Mouse (Mus musculus): ENCODE measurements at regions not wholly inside any gene's neighbourhood (a gene's known extent, or its start where the extent isn't known, plus 50 kb on each side); places are given as distances from the start of the nearest gene placed in this dataset.

DNA sequence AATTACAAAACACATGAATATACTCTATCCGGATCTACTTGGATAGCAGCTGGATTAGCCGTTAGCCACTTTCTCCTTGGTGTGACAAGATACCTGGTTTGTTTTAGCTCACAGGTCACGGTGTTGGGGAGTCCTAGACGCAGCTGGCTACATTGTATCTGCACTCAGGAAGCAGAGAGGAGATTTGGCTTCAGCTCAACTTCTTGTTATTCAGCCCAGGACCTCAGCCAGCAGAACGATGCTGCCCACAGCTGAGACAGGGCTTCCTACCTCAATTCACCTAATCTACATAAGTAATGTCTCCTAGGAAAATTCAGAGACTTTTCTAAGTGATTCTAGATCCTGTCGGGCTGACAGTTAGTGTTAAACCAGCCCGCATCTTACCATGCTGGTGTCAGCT lies 289.4 kb downstream of the 3100002H09Rik start:
- no peak for DNase-seq

DNA sequence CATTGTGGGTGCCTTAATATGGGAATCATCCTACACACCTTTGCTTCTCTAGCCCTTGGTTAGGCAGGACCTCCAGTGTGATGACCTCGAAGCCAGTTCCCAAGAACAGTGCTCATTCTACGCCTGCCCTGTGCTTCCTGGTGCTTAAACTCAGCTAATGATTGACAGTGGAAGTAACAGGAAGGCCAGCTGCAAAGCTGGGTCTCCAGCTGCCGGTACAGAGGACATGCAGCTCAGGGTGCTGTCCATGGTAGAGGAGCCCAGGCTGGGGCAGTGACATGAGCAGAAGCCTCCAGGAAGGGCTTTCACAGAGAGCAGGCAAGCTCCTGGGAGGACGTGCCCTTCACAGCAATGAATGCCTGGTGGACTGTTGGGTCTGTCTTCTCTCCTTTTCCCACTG lies 293.6 kb downstream of the 3100002H09Rik start:
- DNase-seq = no peak

DNA sequence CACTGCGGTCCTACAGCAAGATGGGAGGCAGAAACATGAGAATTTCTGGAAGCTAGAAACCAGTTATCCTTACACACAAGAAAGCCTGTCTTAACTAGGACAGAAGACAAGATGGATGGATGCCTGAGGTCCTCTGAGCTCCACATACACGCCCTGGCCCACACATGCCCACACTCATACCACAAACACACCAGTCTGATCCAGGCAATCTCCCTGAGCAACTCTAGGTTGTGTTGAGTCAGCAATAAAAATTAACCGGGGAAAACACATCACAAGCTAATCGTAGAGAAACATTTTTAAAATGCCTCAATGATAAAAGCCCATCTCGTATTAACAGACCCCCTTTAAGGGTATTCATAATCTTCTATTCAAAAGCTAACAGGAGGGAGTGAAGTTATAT lies 298.9 kb downstream of the 3100002H09Rik start:
- no peak for DNase-seq

DNA sequence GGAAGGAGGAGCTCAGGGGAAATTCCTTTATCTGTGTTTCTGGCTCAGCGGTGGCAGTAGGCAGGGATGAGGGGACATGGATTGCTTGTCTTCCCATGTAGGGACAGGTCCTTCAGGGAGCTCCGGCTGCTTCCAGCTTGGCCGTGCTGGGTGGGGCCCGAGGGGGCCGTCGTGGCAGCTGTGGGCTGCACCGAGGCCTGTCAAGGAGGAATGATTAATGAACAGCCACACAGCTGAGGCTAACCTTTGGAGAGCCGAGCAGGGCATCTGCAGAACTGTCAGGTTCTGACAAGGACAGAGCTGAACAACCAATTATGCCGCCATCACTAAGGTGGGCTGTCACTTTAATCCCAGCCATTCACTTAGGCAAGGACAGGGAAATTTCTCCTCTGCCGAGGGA lies 300.0 kb downstream of the 3100002H09Rik start:
- no peak for DNase-seq

DNA sequence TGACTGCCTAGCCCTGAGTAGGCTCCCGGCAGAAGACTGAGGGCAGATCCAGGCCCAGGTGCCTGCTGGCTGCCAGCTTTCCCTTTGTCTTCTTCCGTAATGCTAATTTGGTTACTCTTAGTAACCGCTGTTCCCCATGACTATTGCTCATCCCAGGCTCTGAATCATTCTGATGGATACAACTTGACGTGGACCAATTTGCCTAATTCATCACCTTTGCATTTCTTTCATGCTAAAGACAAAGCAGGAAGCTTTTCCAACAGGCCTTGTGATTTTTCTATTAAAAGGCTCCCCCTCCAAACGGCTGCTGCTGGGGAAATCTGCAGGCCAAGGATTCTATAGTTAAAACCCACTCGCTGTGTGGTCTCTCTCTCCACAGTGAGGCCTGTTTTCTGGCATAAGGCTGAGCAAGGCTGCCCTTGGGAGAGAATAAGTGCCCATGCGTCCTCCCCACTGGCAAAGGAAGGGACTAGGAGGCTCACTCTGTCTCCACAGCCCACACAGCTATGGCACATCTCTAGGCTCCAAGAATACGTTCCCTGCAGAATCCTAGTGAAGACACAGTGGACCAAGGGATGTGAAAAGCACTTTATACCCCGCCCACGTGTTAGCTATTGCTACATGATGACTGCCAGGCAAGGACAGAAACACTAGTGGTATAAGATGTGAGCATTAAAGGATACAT lies 304.6 kb downstream of the 3100002H09Rik start:
- no peak for DNase-seq

DNA sequence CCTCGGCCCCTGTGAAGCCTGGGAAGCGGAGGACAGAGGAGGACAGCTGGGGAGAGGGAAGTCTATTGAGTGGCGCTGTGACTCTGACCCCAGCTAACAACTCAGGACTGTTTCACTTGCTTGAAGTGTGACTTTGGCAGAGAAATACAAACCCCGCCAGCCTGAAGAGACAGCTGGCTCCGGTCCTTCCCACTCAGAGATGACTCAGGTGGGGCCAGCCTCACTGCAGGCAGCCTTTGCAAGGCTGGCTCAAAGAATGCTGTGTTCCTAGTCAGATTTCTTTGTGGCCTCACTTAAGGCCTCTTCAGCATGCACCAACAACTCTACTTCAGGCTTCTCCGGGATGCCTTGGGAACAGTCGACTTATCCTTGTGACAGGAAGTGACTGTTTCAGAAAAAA lies 307.7 kb downstream of the 3100002H09Rik start:
- DNase-seq = no peak

DNA sequence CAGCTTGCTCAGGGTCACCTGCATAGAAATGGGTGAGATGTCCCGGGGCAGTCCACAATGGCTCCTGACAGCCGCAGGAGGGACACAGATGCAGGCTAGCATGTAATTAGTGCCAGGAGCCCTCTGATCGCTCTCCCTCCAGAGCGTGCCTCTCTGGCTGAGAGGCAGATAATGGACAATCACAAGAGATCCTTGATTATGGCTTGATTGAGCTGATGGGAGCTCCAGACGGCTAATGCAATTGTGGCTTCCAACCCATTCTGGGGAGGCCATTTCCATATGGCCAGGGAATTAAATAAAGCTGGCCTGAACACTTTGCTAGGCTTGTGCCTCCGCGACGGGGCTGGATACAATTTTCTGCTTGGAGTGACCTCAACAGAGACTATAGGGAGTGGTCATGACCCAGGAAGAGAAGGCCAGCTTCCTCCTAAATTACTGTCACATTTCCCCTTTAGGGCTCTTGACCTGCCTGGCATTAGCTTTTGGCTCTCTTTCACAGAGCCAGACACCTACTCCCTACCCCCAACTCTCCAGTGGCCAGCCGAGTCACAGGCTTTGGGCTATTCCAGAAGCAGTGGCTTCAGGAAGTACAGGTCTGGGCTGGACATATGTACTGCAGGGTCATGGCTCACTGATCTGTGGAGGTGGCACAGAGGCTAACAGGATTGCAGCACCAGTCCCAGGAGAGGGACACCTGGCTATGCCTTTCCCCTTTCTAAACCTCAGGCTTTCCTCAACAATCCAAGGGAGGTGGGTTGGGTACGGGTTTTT lies 311.8 kb downstream of the 3100002H09Rik start:
- no peak for DNase-seq

DNA sequence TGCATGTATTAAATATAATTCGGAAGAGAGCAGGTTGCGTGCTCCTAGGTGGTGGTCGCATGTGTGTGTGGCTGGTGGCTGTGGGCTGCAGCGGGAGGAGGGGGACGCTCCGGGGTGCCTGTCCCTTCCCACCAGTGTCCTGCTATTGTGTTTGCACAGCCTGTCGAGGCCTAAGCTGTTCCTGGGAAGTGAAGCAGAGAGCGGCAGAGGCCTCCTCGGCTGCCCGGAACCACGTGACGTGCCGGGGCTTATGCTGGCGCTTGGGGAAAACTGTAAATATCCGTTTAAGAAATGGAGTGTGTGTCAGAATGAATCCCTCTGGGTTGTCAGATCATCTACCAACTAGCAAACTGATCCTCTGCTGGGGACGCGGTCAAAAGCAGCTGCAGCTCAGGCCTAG lies 318.3 kb downstream of the 3100002H09Rik start:
- no peak for DNase-seq

DNA sequence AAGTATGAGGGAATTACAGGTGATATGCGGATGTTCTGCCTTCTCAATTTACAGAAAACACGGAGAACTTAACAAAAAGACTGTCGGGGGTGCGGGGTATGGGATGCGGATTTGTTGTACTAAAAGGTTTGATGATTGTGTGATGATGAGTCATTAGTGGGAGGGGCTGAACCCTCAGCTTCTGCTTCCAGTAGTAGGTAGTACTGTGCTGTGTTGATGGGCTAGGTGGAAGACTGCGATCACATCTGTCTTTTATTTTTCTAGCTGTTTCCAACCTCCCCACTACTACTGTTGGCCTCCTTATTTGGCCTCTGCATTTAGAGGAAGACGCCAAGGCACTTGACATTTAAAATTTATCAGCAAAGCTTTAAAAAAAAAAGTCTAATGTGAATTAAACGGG lies 318.8 kb downstream of the 3100002H09Rik start:
- DNase-seq = no peak

DNA sequence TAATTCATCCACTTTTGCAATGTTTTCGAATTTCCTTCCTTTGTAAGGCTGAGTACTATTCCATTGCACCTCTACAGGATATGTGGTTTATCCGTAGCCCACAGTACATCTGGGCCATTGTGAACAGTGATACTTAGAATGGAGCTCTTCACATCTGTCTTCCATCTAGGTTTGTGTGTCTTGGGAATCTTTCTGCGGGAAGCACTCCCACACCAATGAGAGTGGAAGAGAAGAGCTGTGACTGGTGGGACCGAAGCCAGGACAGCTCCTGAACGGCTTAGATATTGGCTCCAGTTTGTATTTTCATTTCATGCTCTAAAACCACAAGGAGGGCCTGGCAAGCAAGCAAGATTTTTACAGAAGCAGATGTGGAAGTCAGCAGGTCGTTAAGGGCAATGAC lies 323.1 kb downstream of the 3100002H09Rik start:
- DNase-seq = no peak

DNA sequence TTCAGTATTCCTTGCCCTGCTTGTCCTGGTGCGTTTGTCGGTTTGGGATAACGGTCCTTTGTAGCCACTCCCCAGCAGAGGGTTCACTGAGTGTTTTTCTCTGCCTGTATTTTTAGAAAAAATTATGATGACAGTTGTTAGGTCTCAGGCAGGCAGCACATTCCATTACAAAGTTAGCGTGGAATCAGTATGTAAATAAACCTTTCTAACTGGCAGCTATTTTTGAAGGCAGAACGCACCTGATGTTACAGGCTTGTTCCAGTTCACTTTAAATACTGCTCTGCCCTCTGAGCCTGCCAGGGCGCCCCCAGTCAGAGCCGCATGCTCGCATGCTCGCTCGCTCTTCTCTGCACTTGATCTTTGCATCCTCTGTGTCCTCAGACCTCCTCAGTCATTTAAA lies 331.9 kb downstream of the 3100002H09Rik start:
- DNase-seq = no peak

DNA sequence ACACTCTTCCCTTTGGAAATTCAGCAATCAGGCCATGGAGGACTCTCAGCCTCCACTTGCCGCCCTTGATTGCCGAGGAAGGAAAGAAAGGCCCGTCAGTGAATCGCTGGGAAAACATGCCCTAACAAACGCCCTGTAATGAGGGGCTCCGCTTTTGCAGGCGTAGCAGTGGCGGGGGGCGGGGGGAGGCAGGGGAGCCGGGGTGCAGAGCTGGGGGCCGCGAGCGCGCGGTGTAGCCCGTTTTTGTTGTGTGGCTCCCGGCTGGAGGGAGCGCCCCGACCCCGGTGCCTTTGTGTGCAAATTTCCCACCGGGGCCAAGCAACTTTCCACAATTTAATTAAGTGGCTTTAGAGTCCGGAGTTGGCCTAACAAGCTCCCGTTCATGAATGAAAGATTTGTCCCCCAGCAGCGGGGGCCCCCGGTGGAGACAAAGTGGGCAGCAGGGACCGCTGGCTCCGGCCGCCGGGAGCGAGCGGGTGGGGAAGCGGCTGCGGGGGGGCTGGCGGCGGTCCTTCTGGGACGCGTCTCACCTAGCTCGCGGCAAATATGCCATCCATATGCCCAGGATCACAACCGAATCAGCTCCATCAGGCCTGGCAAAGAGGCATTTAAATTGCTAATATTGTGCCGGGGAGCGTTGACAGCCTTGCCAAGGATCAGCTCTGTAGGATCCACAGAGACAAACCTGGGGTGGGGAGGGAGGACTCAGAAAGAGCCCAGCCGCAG lies 333.0 kb downstream of the 3100002H09Rik start:
- no peak for DNase-seq

DNA sequence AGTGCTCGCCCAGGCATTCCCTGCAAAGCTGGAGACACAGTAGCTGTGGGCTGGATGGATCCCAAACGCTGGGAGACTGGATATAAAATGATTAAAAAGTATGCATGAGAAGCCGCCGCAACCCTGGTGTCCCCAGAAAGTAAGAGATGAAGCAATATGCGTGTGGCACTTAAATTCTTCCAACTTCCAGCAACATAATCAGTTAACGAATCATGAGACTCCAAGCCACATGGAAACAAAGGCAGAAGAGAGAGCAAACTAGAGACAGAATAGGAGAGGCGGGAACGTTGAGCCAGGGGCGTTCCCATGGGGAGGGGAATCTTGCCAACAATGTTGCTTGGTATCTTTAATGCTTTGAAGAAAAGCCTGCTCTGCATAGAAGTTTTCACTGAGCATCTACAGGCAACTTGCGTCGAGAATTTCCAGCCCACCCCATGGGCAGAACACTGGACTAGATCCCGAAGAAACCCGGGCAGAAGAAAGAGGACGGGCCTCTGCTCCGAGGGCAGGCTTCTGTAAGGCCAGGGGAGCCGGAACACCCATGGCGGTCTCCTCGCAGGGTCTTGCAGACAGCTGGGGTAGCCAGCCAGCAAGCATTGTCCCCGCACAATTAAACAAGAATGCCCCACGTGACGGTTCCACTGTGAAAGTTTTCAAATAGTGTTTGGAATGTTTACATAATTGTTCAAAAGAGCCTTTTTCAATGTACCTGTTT lies 333.7 kb downstream of the 3100002H09Rik start:
- DNase-seq = no peak

DNA sequence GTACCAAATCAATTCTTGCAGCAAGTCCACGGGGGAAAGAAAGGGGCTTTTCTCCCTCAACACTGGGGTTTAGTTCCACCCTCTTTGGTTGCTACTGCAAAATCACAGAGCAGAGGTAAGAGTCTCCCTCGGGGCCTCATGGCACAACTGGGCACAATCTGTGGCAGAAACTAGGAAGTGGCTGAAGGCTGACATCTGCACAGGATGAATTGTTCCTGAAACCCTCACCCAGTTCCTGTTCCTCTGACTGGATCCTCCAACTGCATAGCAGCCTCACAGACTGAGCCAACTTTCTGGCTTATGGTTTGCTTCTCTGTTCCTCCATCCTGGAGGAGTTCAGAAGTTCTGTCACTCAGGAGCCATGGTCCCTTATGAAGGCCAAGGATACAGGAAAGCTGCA lies 338.6 kb downstream of the 3100002H09Rik start:
- DNase-seq = no peak

DNA sequence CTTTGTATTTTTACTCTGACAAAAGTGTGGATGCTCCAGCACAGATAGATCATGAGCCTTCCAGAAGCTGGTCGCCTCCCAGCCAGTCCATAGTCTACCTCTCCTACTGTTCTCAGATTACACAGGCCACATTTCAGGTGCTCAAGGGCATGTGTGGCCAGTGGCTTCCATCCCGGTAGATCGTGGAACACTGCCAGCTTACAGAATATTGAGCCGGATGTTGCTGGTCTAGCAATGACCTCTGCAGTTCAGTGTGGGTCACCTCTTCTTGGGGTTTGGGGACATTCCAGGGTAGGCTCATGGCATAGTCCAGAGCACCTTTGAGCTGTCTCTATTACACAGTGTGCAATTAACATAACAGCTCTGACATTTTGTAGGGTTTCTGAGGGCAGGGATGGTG lies 342.2 kb downstream of the 3100002H09Rik start:
- DNase-seq = no peak

DNA sequence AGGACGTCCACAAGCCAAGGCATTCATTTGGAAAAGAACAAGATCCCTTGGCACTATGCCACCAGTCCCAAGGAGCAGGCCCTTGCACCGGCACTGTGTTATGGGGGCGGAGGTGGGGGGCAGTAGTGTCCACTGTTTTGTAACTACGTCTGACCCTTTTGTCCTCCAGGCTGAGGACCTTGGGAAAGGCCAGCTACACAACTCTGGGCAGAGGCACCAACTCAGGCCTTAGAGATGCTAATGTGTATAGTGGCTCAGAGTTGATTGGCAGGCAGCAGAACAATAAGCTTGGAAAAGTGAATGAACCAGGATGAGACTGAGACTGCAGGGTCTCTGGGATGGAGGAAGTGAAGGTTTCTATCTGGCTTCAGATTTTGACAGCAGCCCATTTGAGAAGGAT lies 344.0 kb downstream of the 3100002H09Rik start:
- no peak for DNase-seq

DNA sequence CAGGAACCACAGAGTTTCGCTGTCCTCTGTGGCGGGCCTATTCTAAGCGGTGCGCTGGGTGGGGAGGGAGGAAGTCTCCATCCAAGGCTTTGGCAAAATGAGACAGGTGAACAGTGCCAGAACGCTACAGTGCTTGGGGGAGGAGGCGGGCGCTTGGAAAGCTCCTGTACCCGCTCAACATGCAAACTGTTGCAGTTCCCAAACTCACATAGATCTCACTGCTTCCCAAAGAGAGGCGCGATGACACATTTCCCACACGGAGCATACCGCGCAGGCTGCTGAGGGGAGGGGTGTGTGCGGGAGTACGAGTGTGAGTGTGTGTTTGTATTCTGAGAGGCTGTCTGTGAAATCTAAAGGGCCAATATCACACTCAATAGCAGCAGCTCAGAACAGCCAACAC lies 345.1 kb downstream of the 3100002H09Rik start:
- DNase-seq = no peak

DNA sequence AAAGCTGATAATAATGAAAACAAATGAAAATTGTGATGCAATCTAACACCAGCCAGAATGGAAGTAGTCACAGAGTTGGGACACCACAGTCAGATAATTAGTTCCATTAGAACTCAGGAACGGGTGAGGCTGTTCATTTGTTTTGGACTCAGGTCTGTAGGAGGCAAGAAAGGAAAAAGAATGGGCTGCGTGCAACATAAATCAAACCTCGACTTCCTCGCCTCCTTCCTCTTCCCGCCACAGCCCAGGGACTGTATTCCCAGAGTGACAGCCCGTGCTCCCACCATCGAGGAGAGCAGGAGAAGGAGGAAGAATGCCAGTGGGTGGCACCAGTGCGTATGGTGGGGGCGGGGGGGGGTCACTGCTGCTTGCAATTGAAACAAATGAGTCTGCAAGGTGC lies 339.2 kb upstream of the 4930535I16Rik start:
- no peak for DNase-seq

DNA sequence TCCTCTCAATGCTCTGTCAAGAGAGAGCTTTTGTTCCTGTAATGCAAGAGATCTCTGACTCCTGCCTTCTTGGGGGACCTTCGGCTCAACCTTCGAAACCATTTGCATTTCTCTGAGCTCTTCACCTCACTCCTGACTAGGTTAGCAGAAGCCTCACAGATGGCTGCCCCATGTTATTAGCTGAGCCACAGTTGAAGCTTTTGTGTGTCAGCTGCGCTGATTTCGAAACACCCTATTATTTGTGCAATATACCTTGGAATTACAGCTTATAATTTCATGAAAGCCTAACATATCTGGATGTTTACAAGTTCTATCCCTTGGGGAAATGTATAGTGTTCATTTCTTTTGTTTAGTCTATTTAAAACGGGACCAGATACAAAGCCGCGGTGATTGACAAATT lies 338.7 kb upstream of the 4930535I16Rik start:
- no peak for DNase-seq

DNA sequence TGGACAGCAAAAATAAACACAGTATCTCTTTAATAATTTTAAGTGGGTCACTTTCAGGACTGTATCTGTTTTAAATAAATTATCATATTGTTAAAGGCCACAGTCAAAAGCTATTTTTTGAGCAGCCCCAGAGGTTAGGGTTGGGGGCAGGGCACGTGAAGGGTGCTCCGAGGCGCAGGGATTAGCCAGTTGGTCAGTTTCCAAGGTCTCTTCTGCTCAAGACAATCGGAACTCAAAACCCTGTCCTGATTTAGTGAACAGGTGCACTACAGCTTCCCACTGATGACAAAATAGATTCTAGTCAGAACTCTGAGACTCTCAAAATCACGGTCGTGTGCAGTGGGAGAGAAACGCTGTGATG lies 337.3 kb upstream of the 4930535I16Rik start:
- no peak for DNase-seq

DNA sequence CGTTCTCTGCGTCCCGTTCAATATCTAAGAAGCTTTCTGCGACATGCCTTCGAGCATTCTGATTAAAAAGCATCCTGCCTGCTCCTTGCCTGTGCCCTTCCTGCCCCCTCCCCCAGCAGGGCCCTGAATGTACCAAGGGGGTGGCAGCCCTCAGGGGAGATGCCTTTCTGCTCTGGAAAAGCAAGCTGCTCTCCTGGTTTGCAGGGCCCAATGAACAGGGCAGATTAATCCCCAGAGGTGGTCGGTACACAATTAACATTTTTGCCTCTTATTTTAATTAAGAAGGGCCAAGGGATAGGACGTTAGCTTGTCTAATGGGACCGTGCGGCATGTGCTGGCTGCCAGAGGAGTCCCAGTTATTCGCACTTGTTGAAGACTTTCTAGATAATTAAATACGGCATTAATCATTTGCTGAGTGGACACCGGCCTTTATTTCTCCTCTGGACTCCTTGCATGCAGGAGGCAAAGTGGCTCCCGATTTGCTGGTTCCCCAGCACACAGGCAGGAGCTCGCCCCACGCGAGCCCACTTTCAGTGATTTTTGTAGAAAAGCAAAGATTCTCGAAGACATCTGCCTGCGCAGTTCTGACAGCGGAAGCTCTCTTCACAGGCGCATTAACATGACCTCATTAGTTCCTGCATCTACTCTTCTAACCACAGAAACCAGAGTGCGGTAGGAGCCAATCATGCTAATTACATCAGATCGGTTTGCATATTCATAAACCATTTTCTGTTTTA lies 336.8 kb upstream of the 4930535I16Rik start:
- DNase-seq = no peak

DNA sequence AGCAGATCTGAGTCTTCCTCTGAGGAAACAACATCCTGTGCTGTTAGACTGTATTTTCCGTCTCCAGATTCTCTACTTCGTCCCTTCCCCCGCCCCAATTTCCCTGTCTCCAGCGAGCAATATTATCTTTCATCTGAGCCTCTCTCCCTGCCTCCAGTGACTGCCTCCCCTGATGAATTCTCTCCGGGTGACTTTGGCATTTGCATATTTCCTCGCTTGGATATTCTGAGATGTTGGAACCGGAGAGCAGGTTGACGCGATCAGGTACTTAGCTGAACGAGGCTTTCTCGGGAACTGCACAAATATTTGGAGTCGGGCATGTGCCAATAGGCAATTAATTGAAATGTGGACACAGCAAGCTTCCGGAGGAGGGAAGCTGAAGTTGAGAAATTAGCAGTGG lies 323.8 kb upstream of the 4930535I16Rik start:
- no peak for DNase-seq

DNA sequence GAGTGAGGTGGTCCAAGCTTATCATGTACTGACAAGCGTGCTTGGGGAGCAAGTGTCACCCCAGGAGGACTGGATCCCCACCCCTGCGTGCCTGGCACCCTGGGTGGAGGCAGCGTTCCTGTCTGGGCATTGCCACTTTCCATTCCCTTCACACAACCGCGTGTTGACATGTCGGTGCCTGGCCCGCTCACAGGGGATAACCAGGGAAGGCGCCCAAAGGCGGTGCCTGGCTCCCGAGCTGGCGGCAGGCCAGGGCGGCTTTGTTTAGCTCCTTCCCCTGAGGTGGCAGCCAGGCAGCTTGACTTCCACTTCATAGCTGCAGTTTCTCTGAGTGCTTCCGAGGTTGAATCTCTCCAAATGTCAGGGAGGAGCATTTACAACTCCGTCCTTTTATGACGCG lies 318.7 kb upstream of the 4930535I16Rik start:
- DNase-seq = no peak

Data from cerebellum, adult 11 months (tissue).